Mouse (Mus musculus) CH12.LX (cell line): ENCODE results near the gene Gm14214. TPM values are rescaled to one million over a fixed set of nuclear protein-coding genes. Genes with fewer than 3 reads are reported as not detected.

Experiments used
- DNase-seq: peaks from one replicate; pipeline ENCODE4 v3.0.0-alpha.2; 2013; ENCODE audit errors: extremely low read depth
- H3K27ac ChIP-seq: 2 replicates; pipeline ENCODE4 v1.5.1; 2012; ENCODE audit warnings: low read depth, mild to moderate bottlenecking, control low read depth, moderate library complexity; ENCODE audit not compliant: insufficient read depth
- H3K27me3 ChIP-seq: replicated peaks from 2 replicates; pipeline ENCODE3; 2012; ENCODE audit warnings: inconsistent platforms
- H3K36me3 ChIP-seq, 2 experiments: replicated peaks in 1 of 2; 2 replicates each; pipeline versions ENCODE3 to v1.6.1; 2012; ENCODE audit warnings: inconsistent platforms in 1 of 2, low read length in 1 of 2, mild to moderate bottlenecking in 1 of 2, mixed read lengths in 1 of 2, moderate library complexity in 1 of 2; ENCODE audit not compliant: control insufficient read depth in 1 of 2, insufficient read depth in 1 of 2
- H3K4me1 ChIP-seq, 2 experiments: 2 replicates each; pipeline ENCODE4 v1.6.1; 2012; ENCODE audit warnings: inconsistent platforms in 1 of 2, moderate library complexity in 1 of 2; ENCODE audit not compliant: insufficient read depth in 2 of 2, control insufficient read depth in 1 of 2
- H3K4me2 ChIP-seq: 2 replicates; pipeline ENCODE4 v1.6.1; 2012; ENCODE audit warnings: low read depth, mild to moderate bottlenecking, control low read depth; ENCODE audit not compliant: poor library complexity, insufficient read depth, severe bottlenecking
- H3K4me3 ChIP-seq, 3 experiments: fragments of 150-350 bp in 1 of 3; sonication (generic) in 1 of 3; replicated peaks in 1 of 3; 2 replicates each; pipeline versions ENCODE3 to v1.5.1; 2011 to 2012; ENCODE audit warnings: low read depth in 2 of 3, low read length in 2 of 3, mild to moderate bottlenecking in 2 of 3, moderate library complexity in 2 of 3, control low read depth in 1 of 3, improper control_type of control experiment in 1 of 3, inconsistent platforms in 1 of 3, mixed read lengths in 1 of 3; ENCODE audit not compliant: poor library complexity in 1 of 3
- H3K79me2 ChIP-seq: replicated peaks from 2 replicates; pipeline ENCODE4 v1.6.1; 2012; ENCODE audit warnings: mild to moderate bottlenecking, moderate library complexity; ENCODE audit not compliant: control insufficient read depth, poor library complexity, insufficient read depth, severe bottlenecking; ENCODE audit errors: extremely low read depth
- H3K9ac ChIP-seq: 2 replicates; pipeline ENCODE4 v1.6.1; 2012; ENCODE audit warnings: low read depth, mild to moderate bottlenecking, control low read depth, moderate library complexity; ENCODE audit not compliant: insufficient read depth
- H3K9me3 ChIP-seq: replicated peaks from 2 replicates; pipeline ENCODE3; 2012; ENCODE audit warnings: low read length, inconsistent platforms, mixed read lengths
- BHLHE40 ChIP-seq: IDR thresholded peaks from 2 replicates; pipeline ENCODE4 v1.6.1; 2011; ENCODE audit warnings: mild to moderate bottlenecking, low read depth, low read length, improper control_type of control experiment
- CHD1 ChIP-seq: IDR thresholded peaks from 2 replicates; pipeline ENCODE4 v1.6.1; 2012; ENCODE audit warnings: low read depth, low read length, improper control_type of control experiment, inconsistent platforms
- CTCF ChIP-seq, 2 experiments: IDR thresholded peaks in 1 of 2; conservative IDR thresholded peaks in 1 of 2; 2 replicates each; pipeline ENCODE4 v1.5.1; 2011 to 2012; ENCODE audit warnings: low read depth in 2 of 2, low read length in 2 of 2, improper control_type of control experiment in 1 of 2, inconsistent platforms in 1 of 2, mild to moderate bottlenecking in 1 of 2, moderate library complexity in 1 of 2
- EP300 ChIP-seq: IDR thresholded peaks from 2 replicates; pipeline ENCODE4 v1.6.1; 2011; ENCODE audit warnings: low read length, improper control_type of control experiment
- GABPA ChIP-seq: IDR thresholded peaks from 2 replicates; pipeline ENCODE4 v1.6.1; 2012; ENCODE audit warnings: low read depth, low read length, improper control_type of control experiment, inconsistent platforms; ENCODE audit not compliant: insufficient replicate concordance
- HCFC1 ChIP-seq: IDR thresholded peaks from 2 replicates; pipeline ENCODE4 v1.6.1; 2012; ENCODE audit warnings: low read depth, mild to moderate bottlenecking, inconsistent platforms, low read length, improper control_type of control experiment
- JUN ChIP-seq: IDR thresholded peaks from 2 replicates; pipeline ENCODE4 v1.6.1; 2011; ENCODE audit warnings: low read depth, mild to moderate bottlenecking, low read length, improper control_type of control experiment, moderate library complexity; ENCODE audit not compliant: insufficient read depth
- JUND ChIP-seq: conservative IDR thresholded peaks from 2 replicates; pipeline ENCODE4 v1.6.1; 2011; ENCODE audit warnings: low read depth, low read length, improper control_type of control experiment
- MAFK ChIP-seq: IDR thresholded peaks from 2 replicates; pipeline ENCODE4 v1.6.1; 2011; ENCODE audit warnings: low read length, improper control_type of control experiment; ENCODE audit not compliant: insufficient replicate concordance
- MAX ChIP-seq: IDR thresholded peaks from 2 replicates; pipeline ENCODE4 v1.6.1; 2011; ENCODE audit warnings: low read length, improper control_type of control experiment
- MAZ ChIP-seq: IDR thresholded peaks from 2 replicates; pipeline ENCODE4 v1.6.1; 2012; ENCODE audit warnings: low read depth, mild to moderate bottlenecking, inconsistent platforms, low read length, improper control_type of control experiment, moderate library complexity
- MEF2A ChIP-seq: IDR thresholded peaks from 2 replicates; pipeline ENCODE4 v1.6.1; 2014; ENCODE audit warnings: low read depth, mild to moderate bottlenecking, inconsistent platforms, low read length, improper control_type of control experiment, borderline replicate concordance
- MYC ChIP-seq: IDR thresholded peaks from 2 replicates; pipeline ENCODE4 v1.6.1; 2011; ENCODE audit warnings: low read depth, mild to moderate bottlenecking, improper control_type of control experiment, low read length
- PAX5 ChIP-seq: IDR thresholded peaks from 2 replicates; pipeline ENCODE4 v1.6.1; 2012; ENCODE audit warnings: low read length, inconsistent platforms, mixed read lengths
- POLR2A ChIP-seq: IDR thresholded peaks from 2 replicates; pipeline ENCODE4 v1.6.1; 2011; ENCODE audit warnings: low read depth, mild to moderate bottlenecking, improper control_type of control experiment, low read length
- POLR2AphosphoS2 ChIP-seq: IDR thresholded peaks from 2 replicates; pipeline ENCODE4 v1.6.1; 2011; ENCODE audit warnings: low read depth, low read length, improper control_type of control experiment
- RAD21 ChIP-seq: IDR thresholded peaks from 2 replicates; pipeline ENCODE4 v1.6.1; 2011; ENCODE audit warnings: low read depth, mild to moderate bottlenecking, low read length, improper control_type of control experiment, moderate library complexity
- SIN3A ChIP-seq: IDR thresholded peaks from 2 replicates; pipeline ENCODE4 v1.6.1; 2012; ENCODE audit warnings: low read length, improper control_type of control experiment, inconsistent platforms
- USF2 ChIP-seq: conservative IDR thresholded peaks from 2 replicates; pipeline ENCODE4 v1.6.1; 2011; ENCODE audit warnings: low read depth, low read length, improper control_type of control experiment
- ZKSCAN1 ChIP-seq: IDR thresholded peaks from 2 replicates; pipeline ENCODE4 v1.6.1; 2012; ENCODE audit warnings: low read depth, inconsistent platforms, low read length, improper control_type of control experiment, borderline replicate concordance
- ZMIZ1 ChIP-seq: IDR thresholded peaks from 2 replicates; pipeline ENCODE4 v1.6.1; 2012; ENCODE audit warnings: low read depth, mild to moderate bottlenecking, inconsistent platforms, low read length, improper control_type of control experiment
- ZNF384 ChIP-seq: IDR thresholded peaks from 2 replicates; pipeline ENCODE4 v1.6.1; 2012; ENCODE audit warnings: low read depth, low read length, improper control_type of control experiment, inconsistent platforms
- dilution Hi-C: fragments of 300-500 bp; cut with MboI; formaldehyde crosslinking; loops from 2 replicates; pipeline ENCODE4 v1.14.3; 2020; ENCODE audit warnings: low sequenced_read_pairs; ENCODE audit not compliant: extremely low pct_unique_long_range_greater_than_20kb, extremely low pct_ligation_motif_present
- in situ Hi-C: fragments of 300-500 bp; cut with MboI; formaldehyde crosslinking; loops from 3 replicates; pipeline ENCODE4 v1.14.3; 2019; ENCODE audit warnings: low sequenced_read_pairs, low pct_ligation_motif_present, low pct_unique_long_range_greater_than_20kb, mixed read lengths
- polyA plus RNA-seq: library from polyadenylated mRNA; unstranded; fragments of >175 nt; gene quantifications from 2 replicates; pipeline ENCODE4 v1.2.1, GENCODE M21; 2012; ENCODE audit warnings: low read depth; ENCODE audit not compliant: insufficient read length
- total RNA-seq, 2 experiments: library from RNA; depleted of rRNA; stranded (reverse); fragments of 300-350 nt in 1 of 2; fragments of >200 nt in 1 of 2; gene quantifications; 2 replicates each; pipeline ENCODE4 v1.2.3; 2012 to 2014

Gene Gm14214
- total and polyA plus RNA-seq, 3 experiments = 0.41 TPM; not detected in 2

DNA sequence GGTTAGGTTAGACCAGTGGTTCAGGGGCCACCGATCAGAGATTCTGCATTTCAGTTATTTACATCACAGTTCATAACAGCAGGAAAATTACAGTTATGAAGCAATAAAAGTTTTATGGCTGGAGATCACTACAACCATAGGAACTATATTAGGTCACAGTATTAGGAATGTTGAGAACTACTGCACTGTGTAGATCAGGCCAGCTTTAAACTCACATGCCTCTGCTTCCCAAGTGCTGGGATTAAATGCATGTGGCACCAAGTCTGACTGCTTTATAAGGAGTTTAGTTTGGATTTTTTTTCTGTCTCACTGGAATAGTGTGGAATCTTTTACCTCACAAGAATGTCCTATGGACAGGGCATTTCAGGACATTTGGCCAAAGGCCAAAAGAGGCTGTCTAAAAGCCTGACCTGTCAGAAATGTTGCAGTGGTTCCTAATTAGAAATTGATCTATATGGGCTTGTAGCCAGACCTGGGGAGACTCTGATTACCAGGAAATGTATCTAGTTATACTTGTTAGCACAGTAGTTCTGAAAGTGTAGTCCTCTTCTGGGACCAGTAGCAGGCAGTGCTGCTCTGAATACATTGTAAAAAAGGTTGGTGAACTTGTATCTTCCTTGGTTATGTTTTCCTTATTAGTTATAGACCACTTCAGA, 39.4 kb upstream of the Gm14214 start:
- H3K4me2 ChIP-seq = no peak overlapping the region
- peaks cover 62% of the 10 kb centered on the region for H3K79me2 ChIP-seq
- H3K4me1 ChIP-seq = peaks cover 0 to 31% of the 10 kb centered on the region in 2 experiments; a peak in 2 of 4 replicates
- peaks cover 0 to 27% of the 10 kb centered on the region in 2 experiments for H3K36me3 ChIP-seq
- H3K4me3 ChIP-seq = no peak overlapping the region
- no peak overlapping the region for H3K27ac ChIP-seq
- no peaks in the 10 kb centered on the region for H3K9me3 ChIP-seq
- peak; percentile 4 for TF ChIP-seq RAD21
- peak in 1 of 2 experiments; percentile 34; a peak in 2 of 4 replicates for TF ChIP-seq CTCF (conservative IDR thresholded peaks at IDR 0.05 in 1 of 2, IDR thresholded peaks at IDR 0.05 in 1 of 2; ENCODE audit: low read depth in 2 of 2, low read length in 2 of 2)
- no peak for TF ChIP-seq POLR2AphosphoS2
- DNase-seq = no peak
- no peak overlapping the region for H3K9ac ChIP-seq
- dilution Hi-C loops (no loop called here), in situ Hi-C loops (no loop called here)
- no peaks in the 10 kb centered on the region for H3K27me3 ChIP-seq

DNA sequence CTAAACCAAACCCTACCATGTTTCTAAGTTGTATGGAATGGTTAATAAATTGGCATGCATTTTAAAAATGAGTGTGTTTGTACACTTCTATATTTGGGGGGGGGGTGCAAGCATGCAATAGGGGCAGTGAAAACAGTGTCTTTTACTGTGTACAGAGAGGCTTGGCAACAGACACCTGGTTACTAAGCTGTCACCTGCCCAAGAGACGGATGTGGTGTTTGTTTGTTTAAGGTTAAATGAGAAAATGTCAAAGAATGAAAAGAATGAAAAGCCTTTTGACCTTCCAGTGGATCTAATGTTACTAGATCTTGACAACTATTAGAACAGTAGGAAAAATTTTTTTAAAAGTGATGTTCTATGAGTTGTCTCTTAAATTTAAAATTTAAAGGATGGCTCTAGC, 37.9 kb upstream of the Gm14214 start:
- Histone ChIP-seq H3K9me3 (no peaks in the 10 kb centered on the region), H3K4me1 (peaks cover 0 to 26% of the 10 kb centered on the region in 2 experiments; a peak in 2 of 4 replicates), H3K27me3 (no peaks in the 10 kb centered on the region), H3K9ac (no peak overlapping the region)
- dilution Hi-C loops = no loop called here
- TF ChIP-seq MAZ (no peak), POLR2A (no peak), PAX5 (no peak), USF2 (no peak), BHLHE40 (no peak), GABPA (no peak)
- TF ChIP-seq, all 38 proteins: peak for 0
- Histone ChIP-seq H3K79me2 (peaks cover 68% of the 10 kb centered on the region), H3K4me3 (no peak overlapping the region), H3K36me3 (peaks cover 0 to 28% of the 10 kb centered on the region in 2 experiments), H3K4me2 (no peak overlapping the region), H3K27ac (no peak overlapping the region)
- no peak for DNase-seq
- in situ Hi-C loops = no loop called here

DNA sequence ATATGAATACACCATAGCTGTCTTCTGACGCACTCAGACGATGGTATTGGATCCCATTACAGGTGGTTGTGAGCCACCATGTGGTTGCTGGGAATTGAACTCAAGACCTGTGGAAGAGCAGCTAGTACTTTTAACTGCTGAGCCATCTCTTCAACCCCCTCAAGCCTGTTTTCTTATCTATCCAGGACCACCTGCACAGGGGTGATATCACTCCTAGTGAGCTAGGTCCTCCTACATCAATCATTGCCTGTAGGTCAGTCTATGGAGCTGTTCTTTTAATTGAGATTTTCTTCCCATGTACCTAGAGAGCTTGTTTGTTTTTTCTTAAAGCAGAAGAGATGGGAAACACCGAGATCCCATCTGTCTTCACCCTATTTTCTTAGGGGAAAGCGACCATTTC, 34.0 kb upstream of the Gm14214 start:
- no peak overlapping the region for H3K4me2 ChIP-seq
- in situ Hi-C loops (no loop called here), dilution Hi-C loops (no loop called here)
- no peak overlapping the region for H3K9ac ChIP-seq
- H3K4me1 ChIP-seq = peaks cover 0 to 22% of the 10 kb centered on the region in 2 experiments; a peak in 2 of 4 replicates
- H3K36me3 ChIP-seq = peaks cover 4 to 32% of the 10 kb centered on the region in 2 experiments
- TF ChIP-seq EP300 (no peak), SIN3A (no peak), JUND (no peak), MAFK (no peak), ZMIZ1 (no peak), BHLHE40 (no peak), ZKSCAN1 (no peak), MEF2A (no peak), ZNF384 (no peak), JUN (no peak), MYC (no peak), CHD1 (no peak), MAX (no peak), RAD21 (no peak), HCFC1 (no peak)
- TF ChIP-seq, all 38 proteins: peak for 0
- Histone ChIP-seq H3K4me3 (no peak overlapping the region), H3K9me3 (no peaks in the 10 kb centered on the region), H3K27ac (no peak overlapping the region), H3K27me3 (no peaks in the 10 kb centered on the region), H3K79me2 (peaks cover 79% of the 10 kb centered on the region)
- no peak for DNase-seq
